16 mouse cellular contexts compared by ENCODE assay signal in genomic region chr3:97840439-97840838, GRCm38 (mm10). TPM values are rescaled to one million over a fixed set of nuclear protein-coding genes. Genes with fewer than 3 reads are reported as not detected.
DNase-seq lines count a peak whose midpoint lies in the region; ATAC-seq and TF ChIP-seq lines count a peak whose summit lies in the region.
"Had no signal": no experiment of that assay in that cellular context is flagged by ENCODE, and none has a peak within 500 bp of the region (broad histone marks: within the 10 kb centered on the region; RNA-seq: fewer than 3 reads in every experiment).

No protein-coding gene starts in this region.

- H3K9me3 ChIP-seq in heart, embryonic 11.5 days (replicated peaks; ENCODE audit: control insufficient read depth, low read length) = no peaks in the 10 kb centered on the region
- H3K9me3 ChIP-seq in lung, embryonic 14.5 days (ENCODE audit: low read depth, low read length) = no peaks in the 10 kb centered on the region
- H3K9me3 ChIP-seq: embryonic facial prominence, embryonic 12.5 days; hindbrain, embryonic 13.5 days; liver, embryonic 15.5 days; neural tube, embryonic 13.5 days had no signal

- no peak overlapping the region for H3K27ac ChIP-seq in heart, embryonic 11.5 days (ENCODE audit: low read depth, low read length)
- no peak overlapping the region for H3K27ac ChIP-seq in lung, embryonic 14.5 days (ENCODE audit: low read depth)
- H3K27ac ChIP-seq: embryonic facial prominence, embryonic 12.5 days; hindbrain, embryonic 13.5 days; liver, embryonic 15.5 days; neural tube, embryonic 13.5 days had no signal

- H3K9ac ChIP-seq in heart, embryonic 11.5 days (ENCODE audit: low read depth, low read length) = no peak overlapping the region
- H3K9ac ChIP-seq in lung, embryonic 14.5 days = no peak overlapping the region
- H3K9ac ChIP-seq: embryonic facial prominence, embryonic 12.5 days; hindbrain, embryonic 13.5 days; liver, embryonic 15.5 days; neural tube, embryonic 13.5 days had no signal

- H3K4me2 ChIP-seq in heart, embryonic 11.5 days = no peak overlapping the region
- no peak overlapping the region for H3K4me2 ChIP-seq in lung, embryonic 14.5 days
- H3K4me2 ChIP-seq: embryonic facial prominence, embryonic 12.5 days; hindbrain, embryonic 13.5 days; liver, embryonic 15.5 days; neural tube, embryonic 13.5 days had no signal

- ATAC-seq in heart, embryonic 11.5 days (replicated peaks; ENCODE audit: insufficient number of reproducible peaks, low FRiP score, low TSS enrichment) = no peak
- no peak for ATAC-seq in lung, embryonic 14.5 days (ENCODE audit: insufficient read depth)
- ATAC-seq: CD4-positive, CD25-positive, alpha-beta regulatory T cell, adult 4 months; midbrain, embryonic 16.5 days had no signal

- intact Hi-C loops in heart, postnatal 10 days (cut with DNase I) = loop anchor here (5.0 kb wide), 1 partner anchor 37 kb away; no protein-coding TSS in a partner anchor

- DNase-seq in heart, postnatal 10 days = peak; percentile 37 to 40
- DNase-seq in lung, embryonic 14.5 days = peak; percentile 44
- no peak for DNase-seq in lung, postnatal 25 days (ENCODE audit: low spot score)
- no peak for DNase-seq in brain, embryonic 14.5 days (ENCODE audit: low read depth)
- no peak for DNase-seq in spleen, postnatal 4 days (ENCODE audit: low spot score in 2 of 2)
- DNase-seq in right cerebral cortex, adult 2 months (ENCODE audit: low spot score in 2 of 2) = no peak
- DNase-seq: adrenal gland, adult 2 months; kidney, postnatal 10 days; spleen, adult 18-20 months had no signal

- no peak overlapping the region for H3K4me3 ChIP-seq in heart, embryonic 11.5 days (ENCODE audit: low read depth, low read length)
- H3K4me3 ChIP-seq in lung, embryonic 14.5 days (ENCODE audit: low read depth, low read length) = no peak overlapping the region
- H3K4me3 ChIP-seq: embryonic facial prominence, embryonic 12.5 days; hindbrain, embryonic 13.5 days; liver, embryonic 15.5 days; neural tube, embryonic 13.5 days had no signal

- H3K4me1 ChIP-seq in heart, embryonic 11.5 days (ENCODE audit: control insufficient read depth, insufficient read depth, low read length) = no peaks in the 10 kb centered on the region
- H3K4me1 ChIP-seq in lung, embryonic 14.5 days (ENCODE audit: insufficient read depth) = no peaks in the 10 kb centered on the region
- H3K4me1 ChIP-seq: embryonic facial prominence, embryonic 12.5 days; hindbrain, embryonic 13.5 days; neural tube, embryonic 13.5 days had no signal

- no peaks in the 10 kb centered on the region for H3K36me3 ChIP-seq in heart, embryonic 11.5 days (ENCODE audit: control insufficient read depth, insufficient read depth, low read length)
- H3K36me3 ChIP-seq in lung, embryonic 14.5 days (ENCODE audit: insufficient read depth) = no peaks in the 10 kb centered on the region
- H3K36me3 ChIP-seq: embryonic facial prominence, embryonic 12.5 days; neural tube, embryonic 13.5 days had no signal

- TF ChIP-seq POLR2A in brain, embryonic 14.5 days (IDR thresholded peaks at IDR 0.05; ENCODE audit: borderline replicate concordance, extremely low read depth, insufficient read depth, insufficient read length, poor library complexity, severe bottlenecking) = no peak

- TF ChIP-seq CTCF in lung, embryonic 14.5 days (IDR thresholded peaks at IDR 0.05; ENCODE audit: low read depth) = peak; percentile 29
- TF ChIP-seq CTCF in brain, embryonic 14.5 days (IDR thresholded peaks at IDR 0.05; ENCODE audit: borderline replicate concordance, extremely low read depth, insufficient read depth, insufficient read length) = peak; percentile 8; the same call in 1 of the 2 replicates

- no peaks in the 10 kb centered on the region for H3K27me3 ChIP-seq in heart, embryonic 11.5 days (ENCODE audit: control insufficient read depth, insufficient read depth, low read length)
- no peaks in the 10 kb centered on the region for H3K27me3 ChIP-seq in lung, embryonic 14.5 days (ENCODE audit: insufficient read depth, low read length)
- H3K27me3 ChIP-seq: embryonic facial prominence, embryonic 12.5 days; hindbrain, embryonic 13.5 days; liver, embryonic 15.5 days; neural tube, embryonic 13.5 days had no signal

RNA-seq across cellular contexts. Expression of gene Pde4dip, which starts 48.1 kb away (rescaled TPM):
- 1,000 to 10,000 TPM; 1,178 to 1,212 TPM for total RNA-seq in heart, postnatal 10 days (2021)
- polyA plus RNA-seq in heart, embryonic 11.5 days (2014; fragmentation: Nextera tagmentation; extraction: Ambion mirVana) = 69.8 and 76.7 TPM in 2 replicates
- 20.1 and 22.1 TPM in 2 replicates for polyA plus RNA-seq in lung, embryonic 14.5 days (2014; fragmentation: Nextera tagmentation; extraction: Ambion mirVana)
- polyA plus RNA-seq in brain, embryonic 14.5 days (2012; rRNA removed) = 44.3 and 69.0 TPM in 2 replicates

Comparison
In these comparisons a context has a peak if more than half of its experiments do, and no peak if none do; other contexts are left out.
1. DNase-seq: peak in heart, postnatal 10 days (2 of 2) and lung, embryonic 14.5 days (single experiment); none in lung, postnatal 25 days (single experiment), brain, embryonic 14.5 days (single experiment), spleen, postnatal 4 days (0 of 2) and right cerebral cortex, adult 2 months (0 of 2).